Mouse (Mus musculus): ENCODE results near the gene Gm20916.
"Not testable (repeated sequence)": the region's sequence is repeated elsewhere in the genome, so short reads cannot be mapped to it uniquely, and the experiment has no call there.

Gm20916 gene

DNA sequence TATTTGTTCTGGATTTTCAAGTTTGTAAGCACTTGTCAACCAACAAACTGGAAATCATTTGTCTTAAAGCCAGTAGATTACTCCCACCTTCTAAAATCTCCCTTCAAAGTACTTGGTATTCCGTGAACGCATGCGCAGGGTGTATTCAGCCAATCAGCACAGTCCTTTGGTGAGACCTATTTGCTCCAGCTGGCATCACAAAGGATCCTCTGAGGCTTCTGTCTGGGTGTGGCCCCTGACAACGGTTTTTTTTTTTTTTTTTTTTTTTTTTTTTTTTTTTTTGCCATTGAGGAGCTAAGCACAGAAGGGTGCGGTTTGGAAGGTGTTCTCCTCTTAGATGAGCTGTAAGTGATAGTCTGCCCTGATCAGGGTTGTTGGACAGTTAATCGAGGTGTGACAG, at the start of gene Gm20916:
Gm20916 (plus strand) TSS at position 301 of the 400 bp plus-strand sequence.
- not testable (repeated sequence) for DNase-seq (ENCODE audit: low read depth, low spot score)
